Mouse (Mus musculus) midbrain, embryonic 16.5 days (tissue): ENCODE results near the gene Cisd1. TPM values are rescaled to one million over a fixed set of nuclear protein-coding genes. Genes with fewer than 3 reads are reported as not detected.
A peak's percentile ranks its signal among the peaks of the same experiment; 100 is the strongest.
"Not testable (repeated sequence)": the region's sequence is repeated elsewhere in the genome, so short reads cannot be mapped to it uniquely, and the experiment has no call there.

Source experiments
- ATAC-seq: fragments of 200-750 bp; cut with Nextera tagmentation; 2 replicates; pipeline ENCODE4 v1.8.0; 2017; ENCODE audit warnings: moderate TSS enrichment
- H3K27ac ChIP-seq: fragments of 300-500 bp; sonication (generic); 2 replicates; pipeline ENCODE4 v1.5.1; 2014; ENCODE audit warnings: mild to moderate bottlenecking, low read length, mixed read lengths
- H3K27me3 ChIP-seq: fragments of 300-500 bp; sonication (generic); 2 replicates; pipeline ENCODE4 v1.6.1; 2014; ENCODE audit warnings: low read depth, low read length, mixed read lengths; ENCODE audit not compliant: control insufficient read depth, insufficient read depth
- H3K36me3 ChIP-seq: fragments of 300-500 bp; sonication (generic); 2 replicates; pipeline ENCODE4 v1.6.1; 2014; ENCODE audit warnings: mild to moderate bottlenecking, low read length, moderate library complexity, mixed read lengths; ENCODE audit not compliant: control insufficient read depth, insufficient read depth
- H3K4me1 ChIP-seq: fragments of 300-500 bp; sonication (generic); 2 replicates; pipeline ENCODE4 v1.6.1; 2014; ENCODE audit warnings: mild to moderate bottlenecking, low read length, mixed read lengths; ENCODE audit not compliant: control insufficient read depth, insufficient read depth
- H3K4me2 ChIP-seq: fragments of 300-500 bp; sonication (generic); 2 replicates; pipeline ENCODE4 v1.6.1; 2014; ENCODE audit warnings: mild to moderate bottlenecking, low read length, mixed read lengths
- H3K4me3 ChIP-seq: fragments of 300-500 bp; sonication (generic); 2 replicates; pipeline ENCODE4 v1.5.1; 2014; ENCODE audit warnings: low read depth, mild to moderate bottlenecking, low read length, moderate library complexity, mixed read lengths
- H3K9ac ChIP-seq: fragments of 300-500 bp; sonication (generic); 2 replicates; pipeline ENCODE4 v1.6.1; 2014; ENCODE audit warnings: low read depth, low read length, mixed read lengths
- H3K9me3 ChIP-seq: fragments of 300-500 bp; sonication (generic); replicated peaks from 2 replicates; pipeline ENCODE4 v1.6.1; 2014; ENCODE audit warnings: mild to moderate bottlenecking, low read length, mixed read lengths; ENCODE audit not compliant: control insufficient read depth, poor library complexity, severe bottlenecking
- WGBS: fragments of 180-500 bp; shearing (Covaris S2); extraction: QIAGEN DNeasy Blood & Tissue Kit; methylation state at CpG from one replicate; pipeline ENCODE4 v1.1.7; 2014; 5-methylcytosine and 5-hydroxymethylcytosine counted together
- polyA plus RNA-seq: library from polyadenylated mRNA; unstranded; fragments of >200 nt; fragmentation: Nextera tagmentation; extraction: Ambion mirVana; gene quantifications from 2 replicates; pipeline ENCODE4 v1.2.1, GENCODE M21; 2015

Gene Cisd1
- 300 and 325 TPM in 2 replicates for polyA plus RNA-seq

DNA sequence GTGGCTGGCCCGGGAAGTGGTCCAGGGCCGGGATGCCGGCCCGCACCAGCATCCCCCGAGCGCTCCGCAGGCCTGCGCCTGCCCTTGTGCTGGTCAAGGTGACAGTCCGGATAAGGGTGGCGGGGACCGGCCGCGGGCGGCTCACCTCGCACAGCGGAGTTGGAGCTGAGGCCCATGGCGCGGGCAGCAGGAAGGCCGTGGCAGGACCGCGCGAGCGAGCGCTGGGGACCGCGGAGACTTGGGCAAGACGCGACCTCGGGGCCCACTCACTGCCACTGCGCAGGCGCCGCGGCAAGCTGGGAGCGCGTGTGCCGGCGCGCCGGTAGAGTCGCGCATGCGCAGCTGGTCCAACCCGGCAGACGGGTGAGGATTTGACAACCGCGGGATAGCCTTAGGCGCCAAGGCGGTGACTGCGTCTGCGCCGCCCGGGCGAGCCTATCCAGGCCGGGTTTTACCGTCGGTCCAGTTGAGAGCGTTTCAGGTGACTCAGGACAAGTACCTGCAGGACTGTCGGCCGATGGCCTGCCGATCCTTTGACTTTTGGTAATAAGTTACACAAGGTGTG lies at the start of gene Cisd1:
TSS of gene Cisd1 (minus strand) at position 376 of the 565 bp plus-strand sequence.
- H3K9me3 ChIP-seq = no peaks in the 10 kb centered on the region
- no peaks in the 10 kb centered on the region for H3K36me3 ChIP-seq
- H3K9ac ChIP-seq = peak within 1 kb of the TSS; percentile 97
- peak; percentile 69 for ATAC-seq
- no peaks in the 10 kb centered on the region for H3K27me3 ChIP-seq
- H3K4me3 ChIP-seq = peak within 1 kb of the TSS; percentile 96
- WGBS = under 1% methylated on average over 60 of the region's 60 CpGs
- peaks cover 38% of the 10 kb centered on the region for H3K4me1 ChIP-seq
- peak within 1 kb of the TSS; percentile 80 for H3K27ac ChIP-seq
- H3K4me2 ChIP-seq = peak within 1 kb of the TSS; percentile 92

DNA sequence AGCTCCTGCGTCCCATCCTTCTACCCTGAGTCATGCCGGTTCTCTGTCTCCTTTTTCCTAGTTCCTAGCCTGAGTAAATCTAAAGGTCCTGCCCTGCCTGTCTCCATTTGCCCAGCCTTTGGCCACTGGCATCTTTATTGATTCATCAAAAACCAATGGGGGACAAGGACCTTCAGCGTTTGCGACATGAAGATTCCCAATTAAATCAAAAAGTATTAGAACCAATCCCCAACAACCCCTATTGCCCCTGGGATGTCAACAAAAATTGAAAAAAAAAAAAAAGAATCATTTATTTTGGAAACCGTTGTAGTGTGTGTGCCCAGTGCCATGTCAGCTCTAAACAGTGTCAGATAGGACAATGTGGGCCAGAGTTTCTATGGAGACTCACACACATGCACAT lies 44.6 kb upstream of the Cisd1 start:
- Histone ChIP-seq H3K36me3 (no peaks in the 10 kb centered on the region), H3K4me1 (no peaks in the 10 kb centered on the region), H3K4me2 (no peak overlapping the region), H3K9ac (no peak overlapping the region), H3K27ac (no peak overlapping the region), H3K9me3 (peaks cover 8% of the 10 kb centered on the region; the same call in 1 of the 2 replicates), H3K4me3 (no peak overlapping the region), H3K27me3 (no peaks in the 10 kb centered on the region)
- WGBS = 91% methylated on average over 5 of the region's 5 CpGs
- no peak for ATAC-seq

DNA sequence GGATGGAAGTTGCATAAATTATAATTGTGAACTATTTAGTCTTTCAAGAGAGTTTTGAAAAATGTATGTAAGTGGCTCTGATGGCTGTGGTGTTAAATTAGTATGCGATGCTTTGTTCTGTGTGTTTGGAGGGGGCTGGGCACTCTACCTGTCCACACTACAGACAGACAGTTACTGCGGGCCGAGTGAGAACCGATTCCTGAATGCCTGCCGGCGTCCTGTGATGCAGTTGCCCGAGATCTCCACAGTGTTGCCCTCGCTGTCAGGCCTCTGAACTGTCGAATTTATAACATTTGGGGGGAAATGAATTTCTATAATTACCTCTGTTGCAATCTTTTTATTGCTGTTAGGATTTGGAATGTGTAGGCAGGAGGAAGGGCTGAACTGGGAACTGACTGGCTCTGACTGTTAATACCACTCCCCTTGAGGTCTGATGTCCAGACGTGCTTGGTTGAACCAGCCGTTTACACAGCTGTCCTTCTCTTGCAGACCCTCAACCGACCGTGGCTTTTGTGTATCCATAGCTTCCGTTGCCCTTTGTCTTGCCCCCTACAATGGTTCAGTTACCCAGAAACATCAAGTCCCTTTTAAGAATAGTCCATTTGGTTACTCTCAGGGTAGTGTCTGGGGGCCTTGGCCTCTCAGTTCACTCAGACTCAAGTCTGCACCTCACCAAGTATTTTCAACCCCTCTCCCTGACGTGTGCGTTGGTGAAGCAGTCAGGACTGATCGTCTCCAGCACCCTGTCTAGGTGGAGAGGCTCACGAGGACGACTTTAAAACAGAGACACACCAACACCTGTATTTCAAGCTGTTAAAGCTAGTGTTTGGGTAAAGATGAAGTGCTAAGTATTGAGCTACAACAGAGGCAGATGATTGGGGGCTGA lies 39.6 kb upstream of the Cisd1 start:
- Histone ChIP-seq H3K4me2 (no peak overlapping the region), H3K9me3 (no peaks in the 10 kb centered on the region), H3K27ac (no peak overlapping the region), H3K4me1 (no peaks in the 10 kb centered on the region), H3K4me3 (no peak overlapping the region), H3K27me3 (no peaks in the 10 kb centered on the region), H3K36me3 (peaks cover 11% of the 10 kb centered on the region; the same call in 1 of the 2 replicates), H3K9ac (no peak overlapping the region)
- no peak for ATAC-seq
- 68% methylated on average over 19 of the region's 19 CpGs for WGBS

DNA sequence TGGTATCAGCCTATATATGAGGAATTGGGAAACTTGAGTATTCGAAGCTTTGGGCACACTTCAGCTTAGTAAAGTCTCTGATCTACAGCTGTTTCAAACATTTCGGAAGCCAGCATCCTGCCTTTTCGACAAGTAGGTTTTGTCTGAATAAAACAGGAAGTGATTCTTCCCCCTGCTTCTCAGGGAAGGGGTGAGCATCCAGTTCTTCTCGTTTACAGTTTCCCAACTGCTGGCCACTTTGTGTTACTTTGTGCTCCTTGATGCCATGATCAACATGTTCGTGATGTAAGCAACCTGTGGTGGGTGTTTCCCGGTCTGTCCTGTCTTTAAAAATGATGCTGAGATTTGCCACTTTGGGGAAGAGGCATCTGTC lies 38.8 kb upstream of the Cisd1 start:
- H3K4me2 ChIP-seq, H3K9ac ChIP-seq, ATAC-seq, H3K9me3 ChIP-seq, H3K4me3 ChIP-seq, H3K4me1 ChIP-seq, H3K27ac ChIP-seq, H3K27me3 ChIP-seq: not testable (repeated sequence)
- peaks cover 11% of the 10 kb centered on the region; the same call in 1 of the 2 replicates for H3K36me3 ChIP-seq
- 89% methylated on average over 6 of the region's 6 CpGs for WGBS

DNA sequence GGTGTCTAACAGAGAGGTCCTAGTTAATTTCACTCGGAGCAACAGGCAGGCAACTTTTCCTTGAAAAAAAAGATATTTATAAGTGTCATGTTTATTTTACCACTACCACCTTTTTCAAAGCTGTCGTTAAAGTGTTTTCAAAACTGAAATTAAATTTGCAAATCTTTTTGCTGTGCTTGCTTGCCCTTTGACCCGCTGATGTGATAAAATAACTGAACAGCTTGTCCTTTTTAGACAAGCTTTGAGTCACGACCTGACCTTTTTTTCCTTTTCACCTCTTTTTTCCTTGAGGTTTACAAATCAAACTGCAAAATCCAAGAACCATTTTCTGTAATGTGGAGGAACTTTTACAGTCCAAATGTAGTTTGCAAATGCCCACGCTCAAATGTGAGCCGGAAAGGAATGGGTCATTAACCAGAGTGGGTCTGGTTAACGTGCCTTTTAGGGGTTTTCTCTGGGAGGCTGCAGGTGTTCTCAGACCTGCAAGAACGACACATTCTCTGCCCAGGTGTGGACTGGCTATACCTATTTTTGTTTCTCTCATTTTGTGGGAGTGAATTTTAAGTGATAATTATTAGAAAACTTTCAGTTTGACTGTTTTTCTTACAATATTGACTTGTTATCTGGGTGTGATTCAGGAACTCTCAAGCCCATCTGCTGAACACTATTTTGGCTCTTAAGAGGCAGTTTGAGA lies 38.3 kb upstream of the Cisd1 start:
- ATAC-seq = no peak
- Histone ChIP-seq H3K9me3 (no peaks in the 10 kb centered on the region), H3K27ac (no peak overlapping the region), H3K4me2 (no peak overlapping the region), H3K4me1 (no peaks in the 10 kb centered on the region), H3K27me3 (no peaks in the 10 kb centered on the region), H3K4me3 (no peak overlapping the region), H3K36me3 (peaks cover 11% of the 10 kb centered on the region; the same call in 1 of the 2 replicates), H3K9ac (no peak overlapping the region)
- 84% methylated on average over 8 of the region's 8 CpGs for WGBS

DNA sequence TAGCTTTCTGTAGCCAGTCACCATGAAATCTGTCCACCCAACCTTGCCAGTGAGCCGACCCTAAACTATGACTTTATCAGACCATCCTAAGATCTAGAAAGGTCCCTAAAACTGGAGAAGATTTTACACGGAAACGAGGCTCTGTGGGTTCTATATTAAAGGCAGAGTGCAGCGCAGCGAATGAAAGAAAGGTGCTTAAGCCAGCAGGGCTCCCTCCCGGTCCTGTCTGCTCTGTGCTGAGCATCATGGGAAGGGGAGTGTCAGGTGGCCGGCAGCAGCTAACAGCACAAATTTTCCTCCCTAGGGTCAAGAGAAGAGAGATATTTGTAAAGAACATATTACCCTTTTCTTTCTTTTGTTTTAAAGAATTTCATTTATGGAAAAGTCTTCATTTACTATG lies 37.4 kb upstream of the Cisd1 start:
- no peak for ATAC-seq
- no peaks in the 10 kb centered on the region for H3K27me3 ChIP-seq

DNA sequence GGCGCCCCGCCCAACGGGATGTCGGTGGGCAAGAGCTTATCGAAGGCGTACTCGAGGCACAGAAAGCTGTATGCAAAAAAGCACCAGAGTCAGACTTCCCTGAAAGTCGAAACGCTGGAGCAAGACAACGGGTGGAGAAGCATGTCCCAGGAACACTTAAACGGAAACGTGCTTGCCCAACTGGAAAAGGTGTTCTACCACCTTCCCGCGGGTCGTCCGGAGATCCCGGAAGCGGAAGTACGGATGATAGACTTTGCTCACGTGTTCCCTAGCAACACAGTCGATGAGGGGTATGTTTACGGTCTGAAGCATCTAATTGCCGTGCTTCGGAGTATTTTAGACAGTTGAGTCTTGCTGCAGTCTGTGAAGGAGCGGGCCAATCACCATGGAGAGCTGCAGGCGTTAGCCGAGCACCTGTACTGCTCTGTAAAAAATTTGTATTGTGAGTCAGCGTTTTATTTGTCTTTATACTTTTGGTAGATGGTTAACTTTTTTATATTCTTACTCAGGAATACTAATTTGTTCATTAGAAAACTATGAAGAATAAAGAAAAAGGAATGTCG lies 36.8 kb upstream of the Cisd1 start:
- Histone ChIP-seq H3K4me2 (no peak overlapping the region), H3K9me3 (no peaks in the 10 kb centered on the region)

More for the DNA sequence above, 37.4 kb upstream of the Cisd1 start:
- no peak overlapping the region for H3K9ac ChIP-seq
- H3K4me1 ChIP-seq = no peaks in the 10 kb centered on the region
- 77% methylated on average over 7 of the region's 7 CpGs for WGBS
- H3K4me2 ChIP-seq = no peak overlapping the region
- H3K27ac ChIP-seq = no peak overlapping the region
- no peaks in the 10 kb centered on the region for H3K9me3 ChIP-seq
- H3K4me3 ChIP-seq = no peak overlapping the region
- peaks cover 12% of the 10 kb centered on the region for H3K36me3 ChIP-seq

DNA sequence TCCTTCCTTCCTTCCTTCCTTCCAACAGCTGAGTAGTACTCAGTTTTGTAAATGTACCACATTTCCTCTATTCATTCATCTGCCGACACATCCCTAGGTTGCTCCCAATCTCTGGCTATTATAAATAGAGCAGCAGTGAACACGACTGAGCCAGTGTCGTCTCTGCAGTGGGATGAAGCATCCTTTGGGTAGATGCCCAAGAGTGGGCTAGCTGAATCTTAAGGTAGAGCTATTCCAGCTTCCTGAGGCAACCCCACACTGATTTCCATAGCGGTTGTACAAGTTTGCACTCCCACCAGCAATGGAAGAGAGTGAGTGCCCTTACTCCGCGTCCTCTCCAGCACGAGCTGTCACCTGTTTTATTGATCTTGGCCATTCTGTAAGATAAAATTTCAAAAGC lies 35.7 kb upstream of the Cisd1 start:
- Histone ChIP-seq H3K27me3 (no peaks in the 10 kb centered on the region), H3K27ac (no peak overlapping the region)
- WGBS = 96% methylated on average over 7 of the region's 7 CpGs

More for the DNA sequence above, 36.8 kb upstream of the Cisd1 start:
- no peak overlapping the region for H3K4me3 ChIP-seq
- no peak overlapping the region for H3K27ac ChIP-seq
- WGBS = 92% methylated on average over 29 of the region's 29 CpGs
- H3K9ac ChIP-seq = no peak overlapping the region
- no peaks in the 10 kb centered on the region for H3K4me1 ChIP-seq
- no peak for ATAC-seq
- peaks cover 15% of the 10 kb centered on the region for H3K36me3 ChIP-seq
- no peaks in the 10 kb centered on the region for H3K27me3 ChIP-seq

More for the DNA sequence above, 35.7 kb upstream of the Cisd1 start:
- no peak for ATAC-seq
- Histone ChIP-seq H3K36me3 (peaks cover 16% of the 10 kb centered on the region), H3K4me1 (no peaks in the 10 kb centered on the region), H3K4me3 (no peak overlapping the region), H3K9me3 (no peaks in the 10 kb centered on the region), H3K9ac (no peak overlapping the region), H3K4me2 (no peak overlapping the region)
